Mouse (Mus musculus) heart, postnatal 0 days (tissue): ENCODE measurements around the gene Epha3. TPM values are rescaled to one million over a fixed set of nuclear protein-coding genes. Genes with fewer than 3 reads are reported as not detected.
A peak's percentile ranks its signal among the peaks of the same experiment; 100 is the strongest.

Experiments
- ATAC-seq: fragments of 200-750 bp; cut with Nextera tagmentation; 2 replicates; pipeline ENCODE4 v1.8.0; 2017; ENCODE audit warnings: low read depth, moderate number of reproducible peaks, moderate library complexity; ENCODE audit not compliant: insufficient read depth
- DNase-seq: peaks from one replicate; pipeline ENCODE4 v3.0.0-alpha.2; 2016; ENCODE audit warnings: low spot score
- H3K27ac ChIP-seq: fragments of 300-500 bp; sonication (generic); 2 replicates; pipeline ENCODE4 v1.5.1; 2014; ENCODE audit warnings: low read depth, mild to moderate bottlenecking
- H3K27me3 ChIP-seq: fragments of 300-500 bp; sonication (generic); 2 replicates; pipeline ENCODE4 v1.6.1; 2014; ENCODE audit warnings: low read length, mixed read lengths; ENCODE audit not compliant: control insufficient read depth, insufficient read depth
- H3K36me3 ChIP-seq: fragments of 300-500 bp; sonication (generic); replicated peaks from 2 replicates; pipeline ENCODE4 v1.6.1; 2014; ENCODE audit warnings: low read length, mixed read lengths; ENCODE audit not compliant: control insufficient read depth, insufficient read depth
- H3K4me1 ChIP-seq: fragments of 300-500 bp; sonication (generic); 2 replicates; pipeline ENCODE4 v1.6.1; 2014; ENCODE audit warnings: antibody characterized with exemption; ENCODE audit not compliant: control insufficient read depth, insufficient read depth
- H3K4me2 ChIP-seq: fragments of 300-500 bp; sonication (generic); 2 replicates; pipeline ENCODE4 v1.6.1; 2014; ENCODE audit warnings: low read depth, mild to moderate bottlenecking, low read length, moderate library complexity
- H3K4me3 ChIP-seq: fragments of 300-500 bp; sonication (generic); 2 replicates; pipeline ENCODE4 v1.5.1; 2014; ENCODE audit warnings: low read depth, low read length
- H3K9ac ChIP-seq: fragments of 300-500 bp; sonication (generic); replicated peaks from 2 replicates; pipeline ENCODE4 v1.6.1; 2014; ENCODE audit warnings: low read depth, low read length, mixed read lengths
- H3K9me3 ChIP-seq: fragments of 300-500 bp; sonication (generic); replicated peaks from 2 replicates; pipeline ENCODE4 v1.6.1; 2016; ENCODE audit warnings: low read length; ENCODE audit not compliant: control insufficient read depth
- CTCF ChIP-seq: IDR thresholded peaks from 2 replicates; pipeline ENCODE4 v1.5.1; 2016; ENCODE audit warnings: antibody characterized with exemption, control low read depth, low read depth
- EP300 ChIP-seq: IDR thresholded peaks from 2 replicates; pipeline ENCODE4 v1.6.1; 2016; ENCODE audit warnings: antibody characterized with exemption, low read depth
- WGBS: fragments of 180-500 bp; shearing (Covaris S2); extraction: QIAGEN DNeasy Blood & Tissue Kit; methylation state at CpG from one replicate; pipeline ENCODE4 v1.1.7; 2014; 5-methylcytosine and 5-hydroxymethylcytosine counted together
- polyA plus RNA-seq: library from polyadenylated mRNA; unstranded; fragments of >200 nt; fragmentation: Nextera tagmentation; extraction: Ambion mirVana; gene quantifications from 2 replicates; pipeline ENCODE4 v1.2.1, GENCODE M21; 2015
- total RNA-seq: library from RNA; depleted of rRNA; stranded (reverse); fragments of >200 nt; gene quantifications from 2 replicates; pipeline ENCODE4 v1.2.3, GENCODE M21; 2014; ENCODE audit warnings: low replicate concordance

The Epha3 gene
- total and polyA plus RNA-seq, 2 experiments from 2014 or later, result 1.8 to 3.4 TPM

DNA sequence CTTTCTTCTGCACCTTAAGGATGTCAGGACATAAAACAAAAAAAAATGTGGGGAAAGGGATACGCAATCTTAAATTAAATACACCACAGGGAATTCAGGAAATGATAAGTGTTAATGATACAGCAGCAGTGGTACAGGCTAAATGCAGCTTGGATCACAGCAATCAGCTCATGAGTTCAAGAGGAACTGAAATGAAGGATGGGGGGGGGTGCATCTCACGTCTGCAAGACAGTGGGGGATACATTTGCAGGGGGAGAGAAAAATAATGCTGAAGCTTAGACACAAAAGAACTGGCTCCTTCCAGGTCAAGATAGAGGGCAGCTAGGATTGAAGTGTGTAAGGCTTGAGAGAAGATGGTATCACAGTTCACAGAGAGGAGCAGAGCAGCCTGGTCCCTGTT lies 42.8 kb downstream of the Epha3 start:
- H3K36me3 ChIP-seq, result no peaks in the 10 kb centered on the region
- peaks cover 7% of the 10 kb centered on the region; the same call in 1 of the 2 replicates for H3K4me1 ChIP-seq
- no peaks in the 10 kb centered on the region for H3K27me3 ChIP-seq
- ATAC-seq, result no peak
- TF ChIP-seq EP300, result no peak
- TF ChIP-seq CTCF, result no peak
- H3K9ac ChIP-seq, result no peak overlapping the region
- no peak overlapping the region for H3K4me2 ChIP-seq
- H3K9me3 ChIP-seq, result no peaks in the 10 kb centered on the region
- H3K27ac ChIP-seq, result no peak overlapping the region
- no peak for DNase-seq
- 49% methylated on average over 2 of the region's 2 CpGs for WGBS
- no peak overlapping the region for H3K4me3 ChIP-seq

GRCm38 (mm10) chr16:63817606-63818005 lies 46.4 kb downstream of the Epha3 start:
- no peaks in the 10 kb centered on the region for H3K9me3 ChIP-seq
- no peak overlapping the region for H3K9ac ChIP-seq
- DNase-seq, result peak; percentile 27
- TF ChIP-seq EP300 (no peak), CTCF (no peak)
- WGBS, result 55% methylated on average over 6 of the region's 6 CpGs
- H3K4me2 ChIP-seq, result no peak overlapping the region
- no peak overlapping the region for H3K4me3 ChIP-seq
- H3K36me3 ChIP-seq, result no peaks in the 10 kb centered on the region
- ATAC-seq, result no peak; the same call in 1 of the 2 replicates
- H3K4me1 ChIP-seq, result peaks cover 7% of the 10 kb centered on the region; the same call in 1 of the 2 replicates
- no peaks in the 10 kb centered on the region for H3K27me3 ChIP-seq
- H3K27ac ChIP-seq, result peak overlapping the region; percentile 73

- DNase-seq (peak; percentile 38), ATAC-seq (peak; percentile 67; the same call in 1 of the 2 replicates)
- Histone ChIP-seq H3K9me3 (no peaks in the 10 kb centered on the region), H3K4me1 (peaks cover 7% of the 10 kb centered on the region; the same call in 1 of the 2 replicates), H3K27me3 (no peaks in the 10 kb centered on the region), H3K27ac (peak overlapping the region; percentile 73; the same call in 1 of the 2 replicates), H3K36me3 (no peaks in the 10 kb centered on the region), H3K9ac (no peak overlapping the region), H3K4me3 (no peak overlapping the region), H3K4me2 (no peak overlapping the region)
- no peak for TF ChIP-seq EP300
- TF ChIP-seq CTCF, result no peak
- WGBS, result 18% methylated on average over 1 of the region's 1 CpGs
Measured at GRCm38 (mm10) chr16:63816672-63817071, 47.3 kb downstream of the Epha3 start.

DNA sequence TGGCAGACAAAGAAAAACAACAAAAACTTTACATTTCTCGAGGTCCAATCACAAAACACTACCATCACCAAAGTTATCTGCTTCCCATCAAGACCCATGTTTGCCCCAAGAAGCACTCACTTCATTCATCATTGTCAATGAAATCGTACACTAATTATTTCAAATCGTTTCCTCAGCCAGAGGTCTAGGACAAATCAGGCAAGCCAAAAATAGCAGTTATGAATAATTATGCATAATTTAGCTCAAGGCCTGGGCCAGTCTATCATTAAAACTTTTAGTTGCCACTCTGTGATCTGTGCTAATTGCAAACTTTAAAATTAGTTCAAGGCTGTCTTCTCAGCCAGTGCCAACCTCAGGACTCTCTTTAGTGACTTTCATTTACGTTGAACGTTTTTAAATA lies 54.1 kb downstream of the Epha3 start:
- no peaks in the 10 kb centered on the region for H3K27me3 ChIP-seq
- DNase-seq (no peak), ATAC-seq (no peak)
- TF ChIP-seq CTCF (no peak), EP300 (no peak)
- no peak overlapping the region for H3K27ac ChIP-seq
- H3K9ac ChIP-seq, result no peak overlapping the region
- no peak overlapping the region for H3K4me3 ChIP-seq
- H3K4me1 ChIP-seq, result no peaks in the 10 kb centered on the region
- no peaks in the 10 kb centered on the region for H3K9me3 ChIP-seq
- H3K36me3 ChIP-seq, result no peaks in the 10 kb centered on the region
- WGBS, result 72% methylated on average over 5 of the region's 5 CpGs
- H3K4me2 ChIP-seq, result no peak overlapping the region

- Histone ChIP-seq H3K36me3 (no peaks in the 10 kb centered on the region), H3K9me3 (no peaks in the 10 kb centered on the region), H3K9ac (no peak overlapping the region), H3K4me2 (no peak overlapping the region), H3K4me3 (no peak overlapping the region), H3K27ac (no peak overlapping the region), H3K4me1 (no peaks in the 10 kb centered on the region), H3K27me3 (no peaks in the 10 kb centered on the region)
- no peak for DNase-seq
- TF ChIP-seq EP300 (no peak), CTCF (no peak)
- no peak for ATAC-seq
Measured at GRCm38 (mm10) chr16:63808991-63809390, 55.0 kb downstream of the Epha3 start.

GRCm38 (mm10) chr16:63806437-63807129 lies 57.4 kb downstream of the Epha3 start:
- ATAC-seq, result no peak
- TF ChIP-seq CTCF (no peak), EP300 (no peak)
- H3K9ac ChIP-seq, result no peak overlapping the region
- H3K9me3 ChIP-seq, result no peaks in the 10 kb centered on the region
- no peaks in the 10 kb centered on the region for H3K36me3 ChIP-seq
- H3K27ac ChIP-seq, result no peak overlapping the region
- no peak overlapping the region for H3K4me3 ChIP-seq
- no peak for DNase-seq
- H3K27me3 ChIP-seq, result no peaks in the 10 kb centered on the region
- 86% methylated on average over 5 of the region's 5 CpGs for WGBS
- H3K4me2 ChIP-seq, result no peak overlapping the region
- no peaks in the 10 kb centered on the region for H3K4me1 ChIP-seq
